Mouse (Mus musculus) hindbrain, embryonic 10.5 days (tissue): ENCODE results near the gene Dennd1a. TPM values are rescaled to one million over a fixed set of nuclear protein-coding genes. Genes with fewer than 3 reads are reported as not detected.

Experiments used
- DNase-seq: peaks from one replicate; pipeline ENCODE4 v3.0.0-alpha.2; 2017; ENCODE audit warnings: low spot score
- H3K27ac ChIP-seq: fragments of 300-500 bp; sonication (generic); 2 replicates; pipeline ENCODE4 v1.5.1; 2016; ENCODE audit warnings: mild to moderate bottlenecking, moderate library complexity
- H3K27me3 ChIP-seq: fragments of 300-500 bp; sonication (generic); 2 replicates; pipeline ENCODE4 v1.6.1; 2016; ENCODE audit warnings: mild to moderate bottlenecking; ENCODE audit not compliant: poor library complexity, insufficient read depth, severe bottlenecking
- H3K36me3 ChIP-seq: fragments of 300-500 bp; sonication (generic); 2 replicates; pipeline ENCODE4 v1.6.1; 2016; ENCODE audit warnings: mild to moderate bottlenecking, moderate library complexity
- H3K4me1 ChIP-seq: fragments of 300-500 bp; sonication (generic); replicated peaks from 2 replicates; pipeline ENCODE4 v1.6.1; 2016; ENCODE audit warnings: mild to moderate bottlenecking
- H3K4me3 ChIP-seq: fragments of 300-500 bp; sonication (generic); 2 replicates; pipeline ENCODE4 v1.5.1; 2016; ENCODE audit warnings: mild to moderate bottlenecking, moderate library complexity
- H3K9me3 ChIP-seq: fragments of 300-500 bp; sonication (generic); 2 replicates; pipeline ENCODE4 v1.6.1; 2016; ENCODE audit warnings: mild to moderate bottlenecking, moderate library complexity
- WGBS: fragments of 180-500 bp; shearing (Covaris S2); methylation state at CpG from one replicate; pipeline ENCODE4 v1.1.7; 2016; 5-methylcytosine and 5-hydroxymethylcytosine counted together
- polyA plus RNA-seq: library from polyadenylated mRNA; unstranded; fragments of >200 nt; fragmentation: Nextera tagmentation; extraction: Ambion mirVana; gene quantifications from 2 replicates; pipeline ENCODE4 v1.2.1, GENCODE M21; 2016

Dennd1a gene
- polyA plus RNA-seq, 1 experiment from 2014 or later, result 11.7 TPM

GRCm38 (mm10) chr2:38040845-38041244, 246.3 kb downstream of the Dennd1a start:
- peak; percentile 18 for DNase-seq
- H3K9me3 ChIP-seq, result no peaks in the 10 kb centered on the region
- no peak overlapping the region for H3K27ac ChIP-seq
- no peak overlapping the region for H3K4me3 ChIP-seq
- no peaks in the 10 kb centered on the region for H3K27me3 ChIP-seq
- 18% methylated on average over 3 of the region's 3 CpGs for WGBS
- peaks cover 17% of the 10 kb centered on the region for H3K4me1 ChIP-seq
- H3K36me3 ChIP-seq, result no peaks in the 10 kb centered on the region

GRCm38 (mm10) chr2:38039621-38040020, 247.6 kb downstream of the Dennd1a start:
- Histone ChIP-seq H3K9me3 (no peaks in the 10 kb centered on the region), H3K36me3 (no peaks in the 10 kb centered on the region), H3K4me3 (no peak overlapping the region), H3K27me3 (no peaks in the 10 kb centered on the region), H3K4me1 (peaks cover 17% of the 10 kb centered on the region), H3K27ac (no peak overlapping the region)
- DNase-seq, result no peak
- 95% methylated on average over 1 of the region's 1 CpGs for WGBS

GRCm38 (mm10) chr2:38028317-38028716, 258.9 kb downstream of the Dennd1a start:
- H3K4me3 ChIP-seq, result no peak overlapping the region
- WGBS, result 83% methylated on average over 3 of the region's 3 CpGs
- H3K27me3 ChIP-seq, result no peaks in the 10 kb centered on the region
- no peaks in the 10 kb centered on the region for H3K36me3 ChIP-seq
- H3K4me1 ChIP-seq, result 0 out of 2 replicates have a peak, but pooled peaks cover 3% of the 10 kb centered on the region
- no peaks in the 10 kb centered on the region for H3K9me3 ChIP-seq
- no peak overlapping the region for H3K27ac ChIP-seq
- DNase-seq, result no peak

- DNase-seq, result no peak
These were observed 261.6 kb downstream of the Dennd1a start for GRCm38 (mm10) chr2:38025615-38026014.

GRCm38 (mm10) chr2:38023741-38024130, 263.5 kb downstream of the Dennd1a start:
- WGBS, result 80% methylated on average over 4 of the region's 4 CpGs
- Histone ChIP-seq H3K9me3 (no peaks in the 10 kb centered on the region), H3K4me3 (no peak overlapping the region), H3K4me1 (0 out of 2 replicates have a peak, but pooled peaks cover 3% of the 10 kb centered on the region), H3K27ac (no peak overlapping the region), H3K36me3 (no peaks in the 10 kb centered on the region), H3K27me3 (no peaks in the 10 kb centered on the region)
- no peak for DNase-seq

More at GRCm38 (mm10) chr2:38025615-38026014, 261.6 kb downstream of the Dennd1a start:
- Histone ChIP-seq H3K9me3 (no peaks in the 10 kb centered on the region), H3K27me3 (no peaks in the 10 kb centered on the region), H3K4me3 (no peak overlapping the region), H3K4me1 (0 out of 2 replicates have a peak, but pooled peaks cover 3% of the 10 kb centered on the region), H3K36me3 (no peaks in the 10 kb centered on the region), H3K27ac (no peak overlapping the region)
- WGBS, result 44% methylated on average over 6 of the region's 6 CpGs

GRCm38 (mm10) chr2:38023054-38023740, 264.0 kb downstream of the Dennd1a start:
- Histone ChIP-seq H3K36me3 (no peaks in the 10 kb centered on the region), H3K27ac (no peak overlapping the region), H3K4me1 (0 out of 2 replicates have a peak, but pooled peaks cover 3% of the 10 kb centered on the region), H3K4me3 (no peak overlapping the region), H3K9me3 (no peaks in the 10 kb centered on the region), H3K27me3 (no peaks in the 10 kb centered on the region)
- no peak for DNase-seq
- WGBS, result 85% methylated on average over 9 of the region's 9 CpGs

GRCm38 (mm10) chr2:38021166-38021565, 266.0 kb downstream of the Dennd1a start:
- Histone ChIP-seq H3K27me3 (no peaks in the 10 kb centered on the region), H3K9me3 (no peaks in the 10 kb centered on the region), H3K4me1 (0 out of 2 replicates have a peak, but pooled peaks cover 3% of the 10 kb centered on the region), H3K27ac (no peak overlapping the region), H3K36me3 (no peaks in the 10 kb centered on the region), H3K4me3 (no peak overlapping the region)
- DNase-seq, result no peak
- 95% methylated on average over 9 of the region's 9 CpGs for WGBS

- 86% methylated on average over 1 of the region's 1 CpGs for WGBS
- no peak for DNase-seq
- no peak overlapping the region for H3K4me3 ChIP-seq
These were observed 272.5 kb downstream of the Dennd1a start for GRCm38 (mm10) chr2:38014702-38015101.

GRCm38 (mm10) chr2:38013839-38014365, 273.3 kb downstream of the Dennd1a start:
- H3K36me3 ChIP-seq, result no peaks in the 10 kb centered on the region
- WGBS, result 67% methylated on average over 5 of the region's 5 CpGs
- H3K9me3 ChIP-seq, result no peaks in the 10 kb centered on the region
- H3K27me3 ChIP-seq, result no peaks in the 10 kb centered on the region
- peak overlapping the region; percentile 40; the same call in 1 of the 2 replicates for H3K27ac ChIP-seq
- no peak overlapping the region for H3K4me3 ChIP-seq
- DNase-seq, result no peak
- H3K4me1 ChIP-seq, result 0 out of 2 replicates have a peak, but pooled peaks cover 3% of the 10 kb centered on the region

More at GRCm38 (mm10) chr2:38014702-38015101, 272.5 kb downstream of the Dennd1a start:
- Histone ChIP-seq H3K27ac (no peak overlapping the region), H3K9me3 (no peaks in the 10 kb centered on the region), H3K27me3 (no peaks in the 10 kb centered on the region), H3K4me1 (0 out of 2 replicates have a peak, but pooled peaks cover 3% of the 10 kb centered on the region), H3K36me3 (no peaks in the 10 kb centered on the region)

- no peaks in the 10 kb centered on the region for H3K9me3 ChIP-seq
- H3K4me3 ChIP-seq, result no peak overlapping the region
- WGBS, result 83% methylated on average over 1 of the region's 1 CpGs
- DNase-seq, result no peak
- no peaks in the 10 kb centered on the region for H3K4me1 ChIP-seq
- H3K36me3 ChIP-seq, result no peaks in the 10 kb centered on the region
- H3K27me3 ChIP-seq, result no peaks in the 10 kb centered on the region
- no peak overlapping the region for H3K27ac ChIP-seq
These were observed 280.0 kb downstream of the Dennd1a start for GRCm38 (mm10) chr2:38007238-38007637.

- 78% methylated on average over 9 of the region's 9 CpGs for WGBS
- H3K9me3 ChIP-seq, result no peaks in the 10 kb centered on the region
- H3K4me3 ChIP-seq, result no peak overlapping the region
- no peaks in the 10 kb centered on the region for H3K4me1 ChIP-seq
- H3K27me3 ChIP-seq, result no peaks in the 10 kb centered on the region
- no peak for DNase-seq
- H3K27ac ChIP-seq, result no peak overlapping the region
- no peaks in the 10 kb centered on the region for H3K36me3 ChIP-seq
These were observed 284.0 kb downstream of the Dennd1a start for GRCm38 (mm10) chr2:38003183-38003680.

GRCm38 (mm10) chr2:38001004-38001403, 286.2 kb downstream of the Dennd1a start:
- Histone ChIP-seq H3K4me3 (no peak overlapping the region), H3K9me3 (no peaks in the 10 kb centered on the region), H3K4me1 (no peaks in the 10 kb centered on the region; the same call in 1 of the 2 replicates), H3K36me3 (no peaks in the 10 kb centered on the region), H3K27ac (no peak overlapping the region), H3K27me3 (no peaks in the 10 kb centered on the region)
- WGBS, result 93% methylated on average over 1 of the region's 1 CpGs
- no peak for DNase-seq

GRCm38 (mm10) chr2:37997966-37998365, 289.2 kb downstream of the Dennd1a start:
- no peaks in the 10 kb centered on the region for H3K36me3 ChIP-seq
- no peaks in the 10 kb centered on the region; the same call in 1 of the 2 replicates for H3K4me1 ChIP-seq
- WGBS, result 32% methylated on average over 3 of the region's 3 CpGs
- DNase-seq, result no peak
- no peak overlapping the region for H3K27ac ChIP-seq
- H3K4me3 ChIP-seq, result no peak overlapping the region
- H3K9me3 ChIP-seq, result no peaks in the 10 kb centered on the region
- H3K27me3 ChIP-seq, result no peaks in the 10 kb centered on the region
